Mouse (Mus musculus) CD4-positive, CD25-positive, alpha-beta regulatory T cell, adult 4 months (primary cell): ENCODE measurements around the gene Tnfaip8l1. TPM values are rescaled to one million over a fixed set of nuclear protein-coding genes. Genes with fewer than 3 reads are reported as not detected.

ENCODE experiments used
- polyA plus RNA-seq, 2 experiments: library from polyadenylated mRNA; unstranded; fragments of 100-300 nt; shearing (Covaris generic); gene quantifications; one replicate each; pipeline ENCODE4 v1.2.1; 2017

The Tnfaip8l1 gene
- polyA plus RNA-seq, 2 experiments from 2014 or later: 30.3 to 43.4 TPM

Other genes starting within 250 kb of the Tnfaip8l1 start
- 10 to 100 TPM; 14.3 to 16.2 TPM for gene Zfp119b, start 213.0 kb upstream of the Tnfaip8l1 start, polyA plus RNA-seq
- 10 to 100 TPM; 48.6 to 79.8 TPM for gene Ebi3, start 209.8 kb upstream of the Tnfaip8l1 start, polyA plus RNA-seq
- gene Yju2, start 203.4 kb upstream of the Tnfaip8l1 start, polyA plus RNA-seq: 10 to 100 TPM; 28.2 to 43.3 TPM
- gene Shd, start 192.0 kb upstream of the Tnfaip8l1 start, polyA plus RNA-seq: not detected
- under 1 TPM in 1 of 2 experiments, not detected in 1; 0.47 TPM for gene Fsd1, start 176.0 kb upstream of the Tnfaip8l1 start, polyA plus RNA-seq
- under 1 TPM in 1 of 2 experiments, not detected in 1; 0.70 TPM for gene Stap2, start 156.9 kb upstream of the Tnfaip8l1 start, polyA plus RNA-seq
- 10 to 100 TPM in 1 of 2 experiments, 1 to 10 TPM in 1; 9.2 to 13.7 TPM for gene Mpnd, start 156.8 kb upstream of the Tnfaip8l1 start, polyA plus RNA-seq
- 100 to 1,000 TPM in 1 of 2 experiments, 10 to 100 TPM in 1; 93.7 to 110 TPM for gene Sh3gl1, start 125.8 kb upstream of the Tnfaip8l1 start, polyA plus RNA-seq
- gene Chaf1a, start 122.0 kb upstream of the Tnfaip8l1 start, polyA plus RNA-seq: 1 to 10 TPM in 1 of 2 experiments, under 1 TPM in 1; 0.51 to 1.0 TPM
- gene Ubxn6, start 87.4 kb upstream of the Tnfaip8l1 start, polyA plus RNA-seq: 10 to 100 TPM; 35.0 to 41.5 TPM
- gene Hdgfl2, start 82.8 kb upstream of the Tnfaip8l1 start, polyA plus RNA-seq: 10 to 100 TPM; 39.4 to 58.4 TPM
- gene Plin4, start 52.7 kb upstream of the Tnfaip8l1 start, polyA plus RNA-seq: not detected
- gene Plin5, start 44.9 kb upstream of the Tnfaip8l1 start, polyA plus RNA-seq: not detected
- not detected for gene Lrg1, start 40.5 kb upstream of the Tnfaip8l1 start, polyA plus RNA-seq
- not detected for gene Sema6b, start 22.1 kb upstream of the Tnfaip8l1 start, polyA plus RNA-seq
- 10 to 100 TPM; 58.9 to 59.6 TPM for gene Mydgf, start 21.4 kb downstream of the Tnfaip8l1 start, polyA plus RNA-seq
- 10 to 100 TPM; 17.8 to 21.0 TPM for gene Dpp9, start 56.4 kb downstream of the Tnfaip8l1 start, polyA plus RNA-seq
- 1 to 10 TPM; 4.4 to 5.5 TPM for gene Fem1a, start 94.3 kb downstream of the Tnfaip8l1 start, polyA plus RNA-seq
- 10 to 100 TPM in 1 of 2 experiments, 1 to 10 TPM in 1; 8.9 to 11.6 TPM for gene Ticam1, start 114.3 kb downstream of the Tnfaip8l1 start, polyA plus RNA-seq
- 10 to 100 TPM; 31.8 to 32.1 TPM for gene Plin3, start 130.4 kb downstream of the Tnfaip8l1 start, polyA plus RNA-seq
- gene Arrdc5, start 137.8 kb downstream of the Tnfaip8l1 start, polyA plus RNA-seq: not detected
- 10 to 100 TPM in 1 of 2 experiments, 1 to 10 TPM in 1; 8.5 to 28.4 TPM for gene Uhrf1, start 140.8 kb downstream of the Tnfaip8l1 start, polyA plus RNA-seq
- gene Kdm4b, start 163.6 kb downstream of the Tnfaip8l1 start, polyA plus RNA-seq: 1 to 10 TPM; 5.3 to 7.0 TPM